Mouse (Mus musculus) thymus, adult 2 months (tissue): ENCODE results near the gene Ndufa11. TPM values are rescaled to one million over a fixed set of nuclear protein-coding genes. Genes with fewer than 3 reads are reported as not detected.

Experiments used
- DNase-seq: peaks from one replicate; pipeline ENCODE4 v3.0.0; 2021
- H3K27ac ChIP-seq: fragments of 200-500 bp; 2 replicates; pipeline ENCODE4 v1.5.1; 2012; ENCODE audit warnings: low read length, control low read depth; ENCODE audit not compliant: control insufficient read depth, insufficient read depth
- H3K27me3 ChIP-seq: fragments of 200-500 bp; 2 replicates; pipeline ENCODE4 v1.6.1; 2012; ENCODE audit warnings: mild to moderate bottlenecking, low read length, moderate library complexity, mixed read lengths; ENCODE audit not compliant: control insufficient read depth, insufficient read depth
- H3K36me3 ChIP-seq: fragments of 200-500 bp; 2 replicates; pipeline ENCODE4 v1.6.1; 2012; ENCODE audit warnings: mild to moderate bottlenecking, low read length, moderate library complexity; ENCODE audit not compliant: control insufficient read depth, insufficient read depth
- H3K4me1 ChIP-seq: fragments of 200-500 bp; replicated peaks from 2 replicates; pipeline ENCODE4 v1.6.1; 2012; ENCODE audit warnings: low read length; ENCODE audit not compliant: control insufficient read depth, insufficient read depth
- H3K4me3 ChIP-seq: fragments of 200-500 bp; 2 replicates; pipeline ENCODE4 v1.5.1; 2012; ENCODE audit warnings: mild to moderate bottlenecking, low read length, control low read depth, moderate library complexity; ENCODE audit not compliant: control insufficient read depth, insufficient read depth
- CTCF ChIP-seq: fragments of 200-500 bp; IDR thresholded peaks from 2 replicates; pipeline ENCODE4 v1.5.1; 2012; ENCODE audit warnings: mild to moderate bottlenecking, control low read depth, low read length, moderate library complexity, borderline replicate concordance; ENCODE audit not compliant: control insufficient read depth, poor library complexity, insufficient read depth; ENCODE audit errors: extremely low read depth
- POLR2A ChIP-seq: fragments of 200-500 bp; IDR thresholded peaks from 2 replicates; pipeline ENCODE4 v1.6.1; 2012; ENCODE audit warnings: mild to moderate bottlenecking, low read length, control low read depth, moderate library complexity; ENCODE audit not compliant: control insufficient read depth, poor library complexity, insufficient read depth; ENCODE audit errors: extremely low read depth
- WGBS: fragments of 180-500 bp; shearing (Covaris S2); methylation state at CpG from one replicate; pipeline ENCODE4 v1.1.7; 2018; 5-methylcytosine and 5-hydroxymethylcytosine counted together
- polyA plus RNA-seq: library from polyadenylated mRNA; depleted of rRNA; stranded (reverse); fragments of >200 nt; gene quantifications from 2 replicates; pipeline ENCODE4 v1.2.3, GENCODE M21; 2012

Ndufa11 gene
- polyA plus RNA-seq, 1 experiment = 855 TPM

DNA sequence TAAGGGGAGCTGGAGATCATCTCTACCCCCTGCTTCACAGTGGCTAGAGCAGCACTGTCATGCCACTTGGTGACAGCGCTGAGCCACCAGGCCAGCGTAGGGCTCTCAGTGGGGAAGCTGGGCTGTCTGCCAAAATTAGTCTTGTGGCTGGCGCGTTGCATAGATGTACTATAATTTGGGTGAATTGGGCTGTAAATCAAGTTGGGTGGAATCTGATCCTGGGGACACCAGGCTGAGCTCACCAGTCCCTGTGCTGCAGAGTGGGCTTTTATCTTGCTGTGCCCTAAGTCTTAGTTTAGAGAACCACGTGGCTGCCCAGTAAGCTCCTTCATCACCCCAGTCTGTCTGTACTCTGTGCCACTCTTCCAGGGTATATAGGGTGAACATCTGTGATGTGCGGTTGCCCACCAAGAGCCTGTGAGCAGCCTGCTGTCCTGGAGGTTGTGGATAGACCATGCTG lies 23.7 kb upstream of the Ndufa11 start:
- Histone ChIP-seq H3K36me3 (peaks cover 58% of the 10 kb centered on the region), H3K27ac (no peak overlapping the region), H3K4me1 (no peaks in the 10 kb centered on the region), H3K27me3 (no peaks in the 10 kb centered on the region), H3K4me3 (no peak overlapping the region)
- TF ChIP-seq POLR2A (no peak), CTCF (no peak)
- no peak for DNase-seq
- 55% methylated on average over 6 of the region's 6 CpGs for WGBS

DNA sequence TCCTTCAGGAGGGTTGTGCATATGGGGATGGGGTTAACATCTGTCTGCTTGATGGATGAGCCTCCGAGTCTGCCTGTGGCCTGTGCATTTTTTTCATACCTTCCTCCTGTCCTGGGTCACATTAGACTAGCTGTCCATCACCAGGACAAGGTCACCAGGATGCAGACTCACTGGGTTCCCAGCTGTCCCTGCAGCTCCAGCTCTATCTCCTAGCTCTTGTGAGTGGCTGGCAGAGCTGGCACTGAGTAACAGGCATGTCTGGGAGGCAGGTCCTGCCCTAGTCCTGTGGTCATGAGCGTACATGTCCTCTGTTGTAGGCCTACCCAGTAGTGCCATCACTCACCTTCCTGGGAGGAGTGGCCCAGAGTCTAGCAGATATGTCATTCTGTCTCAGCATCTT lies 17.1 kb upstream of the Ndufa11 start:
- WGBS = 94% methylated on average over 2 of the region's 2 CpGs
- Histone ChIP-seq H3K4me1 (no peaks in the 10 kb centered on the region), H3K36me3 (peaks cover 87% of the 10 kb centered on the region), H3K27ac (no peak overlapping the region), H3K27me3 (no peaks in the 10 kb centered on the region), H3K4me3 (no peak overlapping the region)
- no peak for DNase-seq
- TF ChIP-seq CTCF = no peak
- no peak for TF ChIP-seq POLR2A

DNA sequence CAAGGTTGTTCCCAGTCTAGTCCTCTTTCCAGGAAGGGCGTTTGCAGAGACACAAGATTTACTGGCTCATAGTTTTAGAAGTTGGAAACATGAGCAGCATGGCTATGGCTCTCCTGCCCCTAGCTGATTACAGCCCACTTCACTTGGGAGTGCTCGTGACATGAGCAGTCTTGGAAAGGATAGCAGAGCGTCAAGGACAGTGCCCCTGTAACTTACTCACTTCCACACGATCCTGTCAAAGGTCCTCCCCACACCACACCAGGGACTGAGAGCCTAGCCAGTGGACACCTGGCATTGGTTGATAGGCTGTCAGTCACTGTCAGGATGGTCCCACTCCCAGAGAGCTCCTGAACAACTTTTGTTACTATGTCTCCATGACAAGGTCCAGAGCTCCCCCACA lies 14.5 kb upstream of the Ndufa11 start:
- 92% methylated on average over 4 of the region's 4 CpGs for WGBS
- DNase-seq = no peak
- no peaks in the 10 kb centered on the region for H3K4me1 ChIP-seq
- H3K27me3 ChIP-seq = no peaks in the 10 kb centered on the region
- H3K4me3 ChIP-seq = no peak overlapping the region
- H3K36me3 ChIP-seq = peaks cover 88% of the 10 kb centered on the region
- H3K27ac ChIP-seq = no peak overlapping the region
- no peak for TF ChIP-seq CTCF
- no peak for TF ChIP-seq POLR2A

DNA sequence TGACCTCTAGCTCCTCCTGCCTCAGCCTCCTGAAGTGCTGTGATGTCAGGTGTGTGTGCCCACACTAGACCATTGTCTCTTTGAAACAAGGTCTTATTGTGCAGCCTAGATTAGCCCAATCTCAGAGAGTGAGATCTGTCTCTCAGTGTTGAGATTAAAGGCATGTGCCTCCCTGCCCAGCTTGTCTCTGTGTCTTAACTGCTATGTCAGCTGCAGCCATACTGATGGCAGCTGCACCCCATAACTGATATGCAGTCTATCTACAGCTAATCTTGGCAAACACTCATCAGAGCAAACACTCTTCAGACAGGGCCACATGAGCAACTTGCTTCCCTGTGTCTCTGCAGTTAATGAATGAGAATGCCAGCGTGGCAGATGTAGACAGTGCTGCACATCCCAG lies 11.1 kb upstream of the Ndufa11 start:
- Histone ChIP-seq H3K4me3 (no peak overlapping the region), H3K4me1 (no peaks in the 10 kb centered on the region), H3K36me3 (peaks cover 87% of the 10 kb centered on the region), H3K27ac (no peak overlapping the region), H3K27me3 (no peaks in the 10 kb centered on the region)
- no peak for DNase-seq
- no peak for TF ChIP-seq CTCF
- no peak for TF ChIP-seq POLR2A
- WGBS = 100% methylated on average over 1 of the region's 1 CpGs

DNA sequence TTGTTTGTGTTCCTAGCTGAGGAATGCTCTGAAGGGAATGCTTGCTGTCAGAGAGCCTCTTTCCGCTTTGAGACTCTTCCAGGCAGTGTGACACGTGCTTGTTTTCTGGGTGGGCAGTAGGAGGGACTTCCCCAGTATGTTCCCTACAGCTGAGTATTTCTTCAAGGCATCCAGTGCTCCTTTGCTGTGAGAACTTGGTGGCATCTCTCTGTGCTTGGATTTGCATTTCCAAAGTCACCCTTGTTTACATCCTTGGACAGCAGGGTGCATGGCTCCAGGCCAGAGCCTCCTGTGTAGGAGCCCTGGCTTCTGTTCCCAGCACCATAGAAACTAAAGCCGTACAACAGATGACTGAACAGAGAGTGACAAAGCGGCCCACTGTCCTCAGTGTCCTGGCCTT lies 8.9 kb upstream of the Ndufa11 start:
- H3K4me3 ChIP-seq = no peak overlapping the region
- no peaks in the 10 kb centered on the region for H3K4me1 ChIP-seq
- no peak for DNase-seq
- H3K36me3 ChIP-seq = peaks cover 77% of the 10 kb centered on the region
- no peak overlapping the region for H3K27ac ChIP-seq
- no peak for TF ChIP-seq POLR2A
- no peak for TF ChIP-seq CTCF
- no peaks in the 10 kb centered on the region for H3K27me3 ChIP-seq
- WGBS = 92% methylated on average over 4 of the region's 4 CpGs

DNA sequence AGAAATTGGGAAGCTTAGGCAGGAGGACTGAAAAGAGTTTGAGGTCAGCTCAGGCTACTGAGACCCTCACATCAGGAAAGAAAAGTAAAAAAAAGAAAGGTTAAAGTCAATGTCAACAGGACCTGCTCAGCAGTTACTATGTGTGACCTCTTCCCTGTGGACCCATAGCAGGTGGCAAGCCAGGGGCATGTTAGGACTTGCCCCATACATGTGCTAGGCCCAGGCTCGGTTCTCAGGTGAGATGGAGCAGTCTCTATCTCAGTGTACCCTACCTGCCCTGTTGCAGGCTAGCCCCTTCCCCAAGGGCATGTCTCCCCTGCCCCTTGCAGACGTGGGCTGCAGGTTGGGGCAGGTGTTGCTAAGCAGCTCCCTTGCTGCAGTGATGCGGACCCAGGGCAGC lies 7.9 kb upstream of the Ndufa11 start:
- H3K4me1 ChIP-seq = no peaks in the 10 kb centered on the region
- H3K36me3 ChIP-seq = peaks cover 71% of the 10 kb centered on the region
- no peak for DNase-seq
- TF ChIP-seq POLR2A (no peak), CTCF (no peak)
- 97% methylated on average over 3 of the region's 3 CpGs for WGBS
- H3K27me3 ChIP-seq = no peaks in the 10 kb centered on the region
- H3K27ac ChIP-seq = no peak overlapping the region
- no peak overlapping the region for H3K4me3 ChIP-seq

DNA sequence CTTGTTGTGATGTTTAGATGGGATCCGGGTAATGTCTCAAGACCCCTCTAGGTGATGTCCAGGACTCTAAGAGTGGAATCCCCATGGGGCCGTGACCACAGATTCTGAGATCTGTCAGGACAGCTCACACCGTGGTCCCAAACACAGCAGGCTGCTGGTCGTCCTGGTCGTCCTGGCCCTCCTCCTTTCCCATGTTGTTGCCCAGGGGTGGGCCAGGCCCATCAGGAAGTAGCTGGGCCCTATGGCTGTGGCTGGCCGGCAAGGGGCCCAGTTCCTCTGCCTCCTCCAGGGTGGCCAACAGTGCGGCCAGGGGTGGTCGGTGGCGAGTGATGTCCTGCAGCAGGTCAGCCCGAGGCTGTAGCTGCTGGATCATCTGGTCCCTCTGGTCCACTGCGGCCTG lies 2.2 kb upstream of the Ndufa11 start:
- peaks cover 16% of the 10 kb centered on the region for H3K36me3 ChIP-seq
- no peak overlapping the region for H3K4me3 ChIP-seq
- no peak for TF ChIP-seq POLR2A
- TF ChIP-seq CTCF = no peak
- H3K27me3 ChIP-seq = no peaks in the 10 kb centered on the region
- DNase-seq = no peak
- H3K27ac ChIP-seq = no peak overlapping the region
- WGBS = 90% methylated on average over 11 of the region's 11 CpGs
- H3K4me1 ChIP-seq = peaks cover 21% of the 10 kb centered on the region
